Mouse (Mus musculus) brain, embryonic 14.5 days (tissue): ENCODE data around the gene Pde4b.

ENCODE experiments used
- CTCF ChIP-seq: fragments of 200-500 bp; IDR thresholded peaks from 2 replicates; pipeline ENCODE4 v1.5.1; 2012; ENCODE audit warnings: inconsistent platforms, mild to moderate bottlenecking, moderate library complexity, borderline replicate concordance; ENCODE audit not compliant: insufficient read depth, insufficient read length; ENCODE audit errors: extremely low read depth
- POLR2A ChIP-seq: fragments of 200-500 bp; IDR thresholded peaks from 2 replicates; pipeline ENCODE4 v1.6.1; 2012; ENCODE audit warnings: mild to moderate bottlenecking, inconsistent platforms, borderline replicate concordance; ENCODE audit not compliant: poor library complexity, insufficient read depth, insufficient read length, severe bottlenecking; ENCODE audit errors: extremely low read depth

DNA sequence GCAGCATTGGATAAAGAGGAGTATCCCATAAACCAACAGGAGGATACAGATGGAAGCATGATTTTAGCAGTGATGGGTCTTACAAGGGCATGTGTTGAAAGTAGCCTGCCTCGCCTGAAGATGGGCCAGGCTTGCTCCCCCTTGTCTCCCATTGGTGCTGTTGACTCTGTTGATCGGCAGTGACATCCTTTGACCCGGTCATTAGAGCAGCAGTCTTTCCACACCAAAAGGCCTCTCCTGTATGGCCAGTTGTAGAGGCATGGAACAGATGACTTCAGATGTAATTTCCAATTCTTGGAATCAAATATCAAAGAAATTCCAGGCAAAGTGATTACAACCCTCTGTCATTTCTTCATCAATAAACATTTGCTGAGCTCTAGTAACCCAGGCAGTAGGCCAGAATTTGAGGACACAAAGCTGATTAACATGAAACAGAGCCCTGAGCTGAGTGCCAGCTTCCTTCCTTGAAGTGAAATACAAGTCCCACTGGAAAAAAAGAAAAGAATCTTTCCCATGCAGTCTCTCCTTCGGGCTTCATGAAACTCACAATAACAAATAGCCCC, 550.1 kb downstream of the Pde4b start:
- TF ChIP-seq CTCF (no peak), POLR2A (no peak)
